Mouse (Mus musculus): ENCODE measurements around the gene S100a2.

The S100a2 gene

DNA sequence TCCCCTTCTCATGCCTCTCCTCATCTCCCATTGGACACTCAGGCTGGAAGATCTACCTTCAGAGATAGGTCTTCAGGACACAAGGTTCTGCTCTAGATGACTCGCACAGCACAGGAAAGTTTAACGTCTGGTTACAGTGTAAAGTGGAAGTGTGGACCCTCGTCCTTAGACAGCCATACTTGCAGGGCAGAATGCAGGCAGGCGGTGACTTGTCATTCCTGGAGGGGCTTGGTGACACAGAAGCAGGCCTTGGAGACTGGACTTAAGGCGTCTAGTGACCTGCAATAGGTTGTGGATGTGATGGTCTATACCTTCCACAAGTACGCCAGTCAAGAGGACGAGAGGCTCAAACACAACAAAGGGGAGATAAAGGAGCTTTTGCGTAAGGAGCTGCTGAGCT is at the start of gene S100a2:
S100a2 (plus strand) TSS at position 301 of the 400 bp plus-strand sequence.
- DNase-seq (ENCODE audit: low spot score) = no peak

DNA sequence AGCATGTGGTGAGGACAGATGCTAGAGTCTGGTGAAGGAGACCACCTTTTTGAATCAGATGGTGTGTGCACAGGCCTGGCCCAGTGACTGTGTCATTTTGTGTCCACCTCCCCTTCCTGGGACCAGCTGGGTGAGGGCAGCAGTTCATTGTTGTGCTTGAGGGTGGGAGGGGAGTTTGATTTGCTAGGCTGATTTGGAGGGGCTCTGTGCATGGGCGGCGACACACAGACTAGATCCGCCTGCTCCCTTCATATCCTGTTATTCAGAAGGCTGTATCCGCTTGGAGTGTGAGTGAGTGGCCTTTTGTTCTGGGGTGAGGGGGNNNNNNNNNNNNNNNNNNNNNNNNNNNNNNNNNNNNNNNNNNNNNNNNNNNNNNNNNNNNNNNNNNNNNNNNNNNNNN is 49.1 kb upstream of the S100a2 start:
- DNase-seq (ENCODE audit: low spot score) = no peak

DNA sequence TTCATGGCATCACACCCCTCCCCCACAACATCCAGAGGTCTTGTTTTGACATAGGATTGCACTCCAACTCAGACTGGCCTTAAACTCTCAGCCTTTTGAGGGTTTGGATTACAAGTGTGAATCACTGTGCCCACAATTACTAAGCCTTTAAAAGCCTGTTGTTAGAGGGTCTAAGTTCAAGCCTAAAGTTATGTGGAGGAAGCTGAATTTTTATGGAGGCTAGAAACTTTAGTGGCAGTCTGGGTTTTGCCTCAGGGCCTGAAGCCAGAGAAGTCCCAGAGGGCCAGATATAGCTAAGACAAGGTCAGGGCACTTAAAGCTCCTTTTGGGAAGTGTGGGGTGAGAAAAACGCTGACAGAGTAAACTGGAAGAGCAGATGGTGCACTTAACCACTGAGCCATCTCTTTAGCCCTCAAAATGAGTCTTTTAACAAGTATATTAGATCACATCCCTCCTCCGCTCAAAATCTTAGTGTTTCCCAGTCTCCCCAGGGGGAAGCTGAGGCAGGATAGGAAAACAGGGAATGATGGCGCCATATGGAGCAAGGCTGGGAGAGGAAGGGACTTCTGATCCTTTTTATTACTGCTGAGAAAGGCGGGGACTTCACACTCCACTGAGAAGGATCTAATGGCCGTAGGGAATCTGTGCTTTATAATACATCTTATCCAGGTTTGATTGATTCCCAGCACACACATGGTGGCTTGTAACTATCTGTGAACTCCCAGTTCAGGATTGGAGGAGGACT is 40.2 kb upstream of the S100a2 start:
- DNase-seq (ENCODE audit: low spot score) = no peak

DNA sequence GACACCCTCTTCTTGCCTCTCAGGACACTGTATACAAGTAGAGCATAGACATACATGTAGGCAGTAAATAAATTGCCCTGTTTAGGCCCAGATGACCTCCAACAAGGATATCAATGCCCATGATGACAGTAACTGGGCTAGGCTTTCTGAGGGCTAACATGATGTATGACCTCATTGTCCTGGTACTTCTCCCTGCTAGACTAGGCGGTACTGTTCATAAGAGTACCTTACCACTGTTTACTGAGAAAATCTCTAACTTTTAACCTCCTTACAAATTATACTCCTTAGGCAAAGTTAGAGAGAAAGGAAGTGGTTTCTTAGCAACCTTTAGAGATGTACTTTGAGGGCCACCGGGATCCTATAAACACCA is 39.6 kb upstream of the S100a2 start:
- no peak for DNase-seq (ENCODE audit: low spot score)

- DNase-seq (ENCODE audit: low spot score) = no peak
These were observed 37.8 kb upstream of the S100a2 start for GRCm38 (mm10) chr3:90552231-90552630.

DNA sequence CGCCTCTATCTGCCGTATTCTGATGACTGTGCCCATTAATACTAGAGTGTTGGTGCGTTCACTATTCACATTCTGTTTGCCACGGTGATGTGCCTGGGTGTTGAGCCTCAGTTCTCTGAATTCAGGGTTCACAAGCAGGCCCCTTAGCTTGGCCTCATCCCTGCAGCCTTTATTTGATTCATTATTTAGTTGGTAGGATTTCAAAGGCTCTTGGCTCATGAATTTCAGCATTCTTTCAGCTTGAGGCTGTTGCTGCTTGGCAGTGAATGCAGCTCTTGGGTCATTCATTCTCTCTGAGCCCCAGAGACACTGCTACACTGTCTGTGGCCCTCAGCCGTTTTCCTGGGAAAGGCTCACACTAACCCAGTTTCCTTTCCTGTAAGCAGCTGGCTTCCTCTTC is 34.1 kb upstream of the S100a2 start:
- no peak for DNase-seq (ENCODE audit: low spot score)

DNA sequence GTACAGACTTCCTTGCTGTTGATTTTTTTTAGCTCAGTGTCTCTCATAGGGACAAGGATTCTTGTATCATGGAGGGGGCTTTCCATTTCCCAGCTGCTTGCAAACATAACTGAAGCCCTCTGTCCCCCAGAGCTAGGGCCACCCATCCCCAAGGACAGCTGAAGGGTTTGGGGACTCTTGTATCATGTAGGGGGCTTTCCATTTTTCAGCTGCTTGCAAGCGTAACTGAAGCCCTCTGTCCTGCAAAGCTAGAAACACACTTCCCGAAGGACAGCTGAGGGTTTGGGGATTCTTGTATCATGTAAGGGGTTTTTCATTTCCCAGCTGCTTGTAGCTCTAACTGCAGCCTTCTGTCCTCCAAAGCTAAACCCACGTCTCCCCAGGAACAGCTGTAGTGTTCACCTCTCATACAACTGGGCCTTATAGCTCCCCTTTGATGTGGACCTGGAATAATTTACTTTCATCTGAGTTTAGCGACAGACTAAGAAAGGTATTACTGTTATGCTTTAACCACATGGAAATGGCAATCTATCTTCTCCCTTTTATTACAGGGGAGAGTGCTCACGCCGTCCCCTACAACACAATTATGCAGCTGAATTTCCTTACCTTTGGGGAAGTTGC is 29.9 kb upstream of the S100a2 start, which contains the start of gene S100a3:
S100a3 (plus strand) TSS at position 571 of the 621 bp plus-strand sequence.
- DNase-seq (ENCODE audit: low spot score) = no peak

DNA sequence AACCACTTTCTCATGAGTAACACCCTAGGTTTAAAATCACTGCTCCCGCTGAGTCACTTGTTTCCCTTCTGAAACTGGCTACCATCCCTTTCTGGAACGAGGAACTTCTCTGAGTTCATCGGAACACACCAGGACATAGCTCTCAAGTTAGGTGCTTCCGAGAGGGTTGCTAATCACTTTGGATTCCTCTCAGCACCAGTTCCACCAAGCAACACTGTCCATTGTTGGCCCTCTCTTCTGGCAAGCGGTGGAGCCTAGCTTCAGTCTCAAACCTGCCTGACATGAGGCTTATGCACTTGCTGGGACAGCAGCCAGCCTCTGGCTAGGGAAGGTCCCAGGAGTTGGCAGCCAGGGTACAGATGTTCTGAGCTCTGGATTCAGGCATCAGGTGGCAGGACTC is 15.4 kb upstream of the S100a2 start:
- no peak for DNase-seq (ENCODE audit: low spot score)

DNA sequence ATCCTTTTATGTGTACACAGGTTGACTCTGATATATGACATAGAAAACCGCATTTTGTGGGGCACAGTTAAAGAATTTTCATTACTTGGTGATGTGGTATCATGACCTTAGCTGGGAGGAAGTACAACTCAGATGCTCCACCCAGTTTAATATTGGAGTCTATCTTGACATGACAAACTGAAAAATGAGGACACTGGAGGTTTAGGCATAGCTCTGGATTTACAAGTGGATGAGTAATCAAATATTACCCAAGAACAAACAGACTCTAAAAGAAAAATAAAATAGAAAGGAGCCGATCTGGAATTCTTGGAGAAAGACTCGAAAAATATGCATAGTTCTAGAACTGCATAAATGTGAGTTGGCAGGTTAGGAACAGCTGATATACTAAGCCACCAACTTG is 14.7 kb upstream of the S100a2 start:
- no peak for DNase-seq (ENCODE audit: low spot score)

GRCm38 (mm10) chr3:90576351-90577001 is 13.6 kb upstream of the S100a2 start:
- DNase-seq (ENCODE audit: low spot score) = no peak

- DNase-seq (ENCODE audit: low spot score) = no peak
These were observed 10.6 kb upstream of the S100a2 start for GRCm38 (mm10) chr3:90579433-90579832.

DNA sequence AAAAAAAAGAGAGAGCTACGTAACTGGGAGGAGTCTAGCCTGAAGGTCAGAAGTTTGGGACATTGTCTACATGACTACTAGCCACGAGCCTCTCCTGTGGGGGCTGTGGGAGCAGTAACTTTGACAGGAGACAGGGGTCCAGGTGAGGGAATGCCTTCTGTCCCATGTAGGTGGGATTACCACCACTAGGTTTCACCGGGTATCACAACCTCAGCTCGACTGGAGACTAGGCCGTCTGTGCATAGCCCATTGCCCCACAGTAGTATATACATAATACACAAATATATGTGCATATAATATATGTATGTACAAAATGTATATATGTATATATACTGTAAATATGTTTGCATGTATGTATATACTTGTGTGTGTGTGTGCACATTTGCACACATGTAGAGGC is 8.9 kb upstream of the S100a2 start:
- no peak for DNase-seq (ENCODE audit: low spot score)

GRCm38 (mm10) chr3:90582156-90582555 is 7.9 kb upstream of the S100a2 start:
- DNase-seq (ENCODE audit: low spot score) = no peak

GRCm38 (mm10) chr3:90582556-90582955 is 7.5 kb upstream of the S100a2 start:
- DNase-seq (ENCODE audit: low spot score) = no peak

DNA sequence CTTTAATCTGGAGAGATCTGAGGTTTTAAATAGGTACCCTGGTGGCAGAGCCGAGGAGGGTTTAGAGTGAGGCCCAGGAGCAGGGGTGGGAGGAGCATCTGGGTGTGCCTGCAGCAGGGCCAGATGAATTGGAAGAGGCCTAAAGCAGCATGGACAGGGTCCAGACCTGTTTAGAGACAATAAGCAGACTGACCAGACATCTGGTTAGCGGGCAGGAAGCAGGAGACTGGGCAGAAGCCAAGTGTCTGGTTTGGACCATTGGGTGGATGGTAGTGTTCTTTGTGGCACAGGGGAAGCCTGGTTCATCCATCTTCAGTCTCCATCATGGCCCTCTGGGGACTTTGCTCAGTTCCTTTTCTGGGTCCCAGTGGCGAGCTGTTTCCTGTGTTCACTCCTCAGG is 6.2 kb upstream of the S100a2 start:
- no peak for DNase-seq (ENCODE audit: low spot score)

- peak; percentile 36 for DNase-seq (ENCODE audit: low spot score)
These were observed 4.5 kb upstream of the S100a2 start for GRCm38 (mm10) chr3:90585595-90585994.

GRCm38 (mm10) chr3:90586016-90586643 is 3.9 kb upstream of the S100a2 start:
- no peak for DNase-seq (ENCODE audit: low spot score)

DNA sequence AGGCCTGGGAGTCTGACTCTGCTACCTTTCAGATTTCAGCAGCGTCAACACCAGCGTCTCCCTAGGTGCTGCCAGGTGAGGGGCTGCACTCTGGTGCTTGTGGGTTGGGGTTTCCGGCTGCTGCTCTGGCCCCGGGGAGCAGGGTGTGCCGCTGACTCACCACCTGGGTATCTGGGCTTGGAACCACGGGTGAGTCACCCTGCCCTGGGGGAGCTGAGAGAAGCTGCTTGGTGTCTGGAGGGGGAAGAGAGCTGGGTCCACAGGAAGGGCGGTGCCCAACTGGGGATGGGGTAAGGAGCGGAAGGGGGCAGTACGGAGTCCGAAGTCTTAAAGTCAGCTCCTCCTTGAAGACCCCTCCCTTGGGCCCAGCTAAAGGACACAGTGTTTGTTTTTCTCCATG is 3.1 kb upstream of the S100a2 start:
- peak; percentile 28 for DNase-seq (ENCODE audit: low spot score)

- DNase-seq (ENCODE audit: low spot score) = no peak
These were observed 2.5 kb upstream of the S100a2 start for GRCm38 (mm10) chr3:90587361-90588101.

DNA sequence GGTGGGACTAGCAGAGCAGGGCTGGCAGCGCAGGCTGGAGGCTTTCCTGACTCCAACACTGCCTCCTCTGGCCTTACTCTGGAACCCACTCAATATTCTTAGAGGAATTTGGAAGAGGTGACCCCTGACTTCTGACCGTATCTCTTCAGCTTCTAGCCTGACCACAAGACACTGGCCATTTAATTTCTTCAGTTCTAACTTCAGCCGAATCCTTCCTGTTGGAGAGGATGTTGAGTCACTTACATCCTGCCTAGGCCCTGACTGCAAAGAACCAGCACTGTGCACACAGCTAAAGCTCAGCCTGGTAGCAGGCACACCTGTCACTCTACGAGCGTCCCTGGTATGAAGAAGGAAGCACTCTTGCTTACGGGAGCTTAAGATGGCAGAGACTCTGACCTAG is 657 bp upstream of the S100a2 start:
- DNase-seq (ENCODE audit: low spot score) = no peak

DNA sequence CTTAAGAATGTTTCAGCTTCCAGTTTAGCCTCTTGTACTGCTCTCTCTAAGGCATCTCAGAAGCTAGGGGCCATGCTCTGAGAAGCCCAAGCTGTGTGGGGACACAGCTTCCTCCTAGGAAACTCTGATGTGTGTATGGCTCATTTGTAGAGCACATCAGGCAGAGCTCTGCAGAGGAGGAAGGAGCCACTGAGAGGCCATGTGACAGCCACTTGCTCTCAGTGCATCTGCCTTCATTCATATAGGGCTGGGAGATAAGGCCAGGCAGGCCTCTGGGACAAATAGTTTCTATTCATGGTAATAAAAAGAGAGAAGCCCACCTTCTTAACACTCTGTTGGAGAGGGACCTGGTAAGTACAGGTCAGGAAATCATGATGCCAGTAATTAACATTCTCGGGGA is 4.4 kb downstream of the S100a2 start:
- no peak for DNase-seq (ENCODE audit: low spot score)

DNA sequence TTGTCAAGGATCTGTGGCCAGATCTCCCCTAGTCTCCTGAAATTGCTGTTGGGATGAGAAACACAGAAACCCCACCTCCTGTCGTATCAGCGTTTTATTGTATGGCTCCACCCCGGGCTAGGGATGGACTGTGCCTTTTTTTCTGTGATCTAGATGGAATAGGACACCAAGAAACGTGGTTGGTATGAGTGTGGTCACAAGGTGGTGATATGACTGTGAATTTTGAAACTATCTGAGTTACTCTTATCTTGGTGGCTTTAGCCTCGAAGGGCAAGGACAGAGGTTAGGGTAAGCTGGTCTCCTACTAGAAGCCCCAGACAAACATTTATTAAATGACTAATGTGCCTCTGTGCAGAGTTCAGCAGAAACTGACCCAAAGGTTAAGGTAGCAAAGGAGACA is 5.5 kb downstream of the S100a2 start:
- DNase-seq (ENCODE audit: low spot score) = no peak
